Mouse (Mus musculus) cortical plate, adult 2 months (tissue): ENCODE results near the gene Tead2. TPM values are rescaled to one million over a fixed set of nuclear protein-coding genes. Genes with fewer than 3 reads are reported as not detected.

ENCODE experiments used
- H3K27ac ChIP-seq: fragments of 200-500 bp; 2 replicates; pipeline ENCODE4 v1.5.1; 2012; ENCODE audit warnings: low read length, control low read depth, inconsistent platforms; ENCODE audit not compliant: insufficient read depth
- H3K4me1 ChIP-seq: fragments of 200-500 bp; 2 replicates; pipeline ENCODE4 v1.6.1; 2011; ENCODE audit warnings: low read length; ENCODE audit not compliant: control insufficient read depth, insufficient read depth
- H3K4me3 ChIP-seq: fragments of 200-500 bp; 2 replicates; pipeline ENCODE4 v1.5.1; 2011; ENCODE audit warnings: mild to moderate bottlenecking, low read length, control low read depth; ENCODE audit not compliant: insufficient read depth
- CTCF ChIP-seq: fragments of 200-500 bp; IDR thresholded peaks from 2 replicates; pipeline ENCODE4 v1.5.1; 2011; ENCODE audit warnings: mild to moderate bottlenecking, control low read depth, low read length; ENCODE audit not compliant: insufficient read depth; ENCODE audit errors: extremely low read depth
- POLR2A ChIP-seq: fragments of 200-500 bp; IDR thresholded peaks from 2 replicates; pipeline ENCODE4 v1.6.1; 2011; ENCODE audit warnings: mild to moderate bottlenecking, low read length, control low read depth; ENCODE audit not compliant: insufficient read depth; ENCODE audit errors: extremely low read depth
- polyA plus RNA-seq: library from polyadenylated mRNA; depleted of rRNA; stranded (reverse); fragments of >200 nt; gene quantifications from 2 replicates; pipeline ENCODE4 v1.2.3, GENCODE M21; 2012

Gene Tead2
- polyA plus RNA-seq, 1 experiment, result 5.0 TPM

DNA sequence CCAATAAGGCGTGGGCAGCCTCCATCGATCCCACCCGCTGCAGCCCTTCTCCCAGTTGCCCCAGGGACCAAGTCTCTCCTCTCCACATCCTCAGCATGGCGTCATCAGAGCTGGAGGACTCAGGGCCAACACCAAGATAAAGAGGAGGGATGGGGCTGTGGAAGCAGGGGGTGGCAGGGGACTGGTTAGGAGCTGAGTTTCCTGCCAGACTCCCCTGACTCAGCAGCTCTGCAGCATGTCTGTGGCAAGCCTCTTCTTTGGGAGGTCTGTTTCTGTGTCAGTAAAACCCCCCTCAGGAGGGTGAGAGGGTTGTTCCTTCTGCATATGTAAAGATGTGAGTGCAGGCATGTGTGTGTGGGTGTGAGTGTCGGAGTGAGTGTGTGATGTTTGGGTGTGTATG lies 18.6 kb upstream of the Tead2 start:
- TF ChIP-seq POLR2A (no peak), CTCF (no peak)
- H3K4me1 ChIP-seq, result 0 out of 2 replicates have a peak, but pooled peaks cover 2% of the 10 kb centered on the region
- H3K27ac ChIP-seq, result peak overlapping the region; percentile 16; the same call in 1 of the 2 replicates
- no peak overlapping the region for H3K4me3 ChIP-seq

DNA sequence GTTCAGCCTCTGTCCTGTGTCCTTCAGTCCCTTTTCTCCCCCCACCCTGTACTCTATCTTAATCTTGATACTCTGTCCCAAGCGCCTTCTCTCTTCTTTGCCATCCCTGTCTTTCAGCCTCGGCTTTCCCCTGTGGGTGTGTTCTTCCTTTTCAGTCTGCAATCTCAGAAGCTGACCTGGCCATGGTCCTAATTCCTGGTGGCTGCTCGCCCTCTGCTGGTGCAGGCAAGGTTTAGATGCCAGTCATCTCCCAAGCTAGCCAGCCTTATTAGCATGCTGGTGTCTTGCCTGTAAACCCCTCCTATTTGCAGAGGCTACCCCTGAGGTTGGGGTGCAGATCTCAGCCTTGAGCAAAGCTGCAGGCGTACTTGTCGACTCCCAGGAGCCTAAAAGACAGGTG lies 17.1 kb upstream of the Tead2 start:
- no peak overlapping the region for H3K4me3 ChIP-seq
- 0 out of 2 replicates have a peak, but pooled peaks cover 2% of the 10 kb centered on the region for H3K4me1 ChIP-seq
- TF ChIP-seq POLR2A (no peak), CTCF (peak; percentile 92)
- peak overlapping the region; percentile 9; the same call in 1 of the 2 replicates for H3K27ac ChIP-seq

DNA sequence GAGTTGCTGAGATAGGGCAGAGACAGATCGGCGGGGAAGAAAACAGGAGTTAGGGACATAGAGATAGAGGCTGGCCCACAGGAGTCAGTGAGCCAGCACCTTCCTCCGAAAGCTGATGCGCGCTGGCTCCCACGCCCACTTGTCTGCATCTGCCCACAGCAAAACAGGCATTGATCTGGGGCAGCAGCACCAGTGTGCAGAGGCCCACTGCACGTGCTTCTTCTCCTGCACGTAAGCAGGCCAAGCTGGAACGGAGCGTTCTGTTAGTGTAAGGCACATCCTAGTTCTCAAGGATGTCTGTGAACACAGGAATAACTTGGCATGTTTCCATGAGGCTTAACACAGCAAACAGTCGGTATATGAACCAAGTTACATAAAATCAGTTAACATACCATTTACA lies 16.6 kb upstream of the Tead2 start:
- Histone ChIP-seq H3K4me1 (0 out of 2 replicates have a peak, but pooled peaks cover 2% of the 10 kb centered on the region), H3K27ac (peak overlapping the region; percentile 9; the same call in 1 of the 2 replicates), H3K4me3 (no peak overlapping the region)
- TF ChIP-seq POLR2A (no peak), CTCF (no peak)

DNA sequence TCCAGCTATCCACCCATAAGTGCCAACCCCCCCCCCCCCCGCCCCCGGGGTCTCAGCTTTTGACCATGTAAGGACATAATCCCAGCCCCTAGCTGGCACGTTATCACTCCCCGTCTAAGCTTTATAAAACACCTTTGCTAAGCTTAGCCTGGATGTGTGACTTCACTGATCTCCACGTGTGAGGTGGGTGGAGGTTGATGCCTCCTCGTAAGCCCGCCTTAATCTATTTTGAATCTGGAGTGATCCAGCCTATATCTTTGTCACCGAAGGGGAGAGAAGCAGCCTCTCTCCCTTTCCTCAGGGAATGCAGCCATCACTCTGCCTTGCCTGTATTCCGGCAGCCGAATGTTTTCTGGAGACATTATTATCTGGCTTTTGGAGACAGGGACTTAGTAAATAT lies 12.9 kb upstream of the Tead2 start:
- Histone ChIP-seq H3K4me1 (peaks cover 2% of the 10 kb centered on the region; the same call in 1 of the 2 replicates), H3K27ac (0 out of 2 replicates have a peak overlapping the region, but pooled peaks have one; percentile 63), H3K4me3 (no peak overlapping the region)
- no peak for TF ChIP-seq CTCF
- TF ChIP-seq POLR2A, result peak; percentile 63; the same call in 1 of the 2 replicates

DNA sequence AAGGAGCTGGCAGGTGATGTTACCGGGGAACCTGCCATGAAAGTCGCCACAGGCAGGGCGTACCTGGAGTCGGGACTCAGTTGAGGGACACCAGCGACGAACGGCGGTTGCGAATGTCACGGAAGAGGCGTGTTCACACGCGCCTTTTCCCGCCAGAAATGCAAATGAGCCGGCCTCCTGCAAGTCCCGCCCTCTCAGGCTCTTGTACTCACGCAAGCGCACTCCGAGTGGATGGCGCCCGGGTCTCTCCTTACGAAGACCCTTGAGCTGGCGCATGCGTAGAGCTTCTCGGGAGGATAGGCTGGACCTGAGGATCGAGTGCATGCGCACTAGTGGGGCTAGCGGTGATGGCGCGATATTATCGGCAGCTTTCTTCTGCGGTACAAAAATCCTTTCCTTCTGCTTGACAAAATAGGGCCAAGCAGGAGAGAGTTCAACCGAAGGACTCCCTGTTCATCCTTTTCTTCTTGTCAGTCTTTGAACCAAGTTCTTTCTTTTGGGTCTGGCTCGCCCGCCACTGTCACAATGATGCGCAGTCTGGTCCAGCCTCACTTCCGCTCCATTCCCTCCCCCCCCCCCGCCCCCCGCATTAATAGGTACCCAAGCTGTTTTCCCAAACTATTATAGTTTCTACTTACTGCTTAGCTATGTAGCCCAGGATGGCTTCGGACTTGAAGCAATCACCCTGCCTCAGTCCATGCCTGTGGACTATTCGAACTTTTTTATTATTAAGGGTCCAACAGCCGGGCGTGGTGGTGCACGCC lies 11.0 kb upstream of the Tead2 start, which contains the start of gene Ccdc155:
Gene Ccdc155, minus strand, starts transcription at position 513 of the 764 bp plus-strand sequence.
- Histone ChIP-seq H3K4me3 (peak within 1 kb of the TSS; percentile 36), H3K4me1 (peaks cover 2% of the 10 kb centered on the region; the same call in 1 of the 2 replicates), H3K27ac (no peak within 1 kb of the TSS)
- TF ChIP-seq POLR2A (peak; percentile 92), CTCF (no peak)

DNA sequence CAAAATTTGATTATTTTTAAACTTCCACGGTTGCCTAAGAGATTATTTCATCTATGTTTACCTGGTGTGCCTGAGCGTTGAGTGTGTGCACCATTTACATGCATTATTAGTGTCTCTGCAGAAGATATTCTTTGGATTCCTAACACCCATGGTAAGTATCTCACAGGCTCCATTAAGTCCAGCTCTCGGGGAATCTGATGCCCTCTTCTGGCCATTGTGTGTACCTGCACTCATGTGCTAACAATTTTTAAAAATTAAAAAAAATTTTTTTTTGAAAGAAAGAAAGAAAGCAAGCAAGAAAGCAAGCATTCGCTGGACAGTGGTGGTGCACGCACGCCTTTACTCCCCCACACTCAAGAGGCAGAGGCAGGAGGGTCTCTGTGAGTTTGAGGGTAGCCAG lies 7.3 kb upstream of the Tead2 start:
- Histone ChIP-seq H3K4me3 (no peak overlapping the region), H3K4me1 (peaks cover 2% of the 10 kb centered on the region; the same call in 1 of the 2 replicates), H3K27ac (no peak overlapping the region)
- TF ChIP-seq CTCF, result no peak
- TF ChIP-seq POLR2A, result no peak

DNA sequence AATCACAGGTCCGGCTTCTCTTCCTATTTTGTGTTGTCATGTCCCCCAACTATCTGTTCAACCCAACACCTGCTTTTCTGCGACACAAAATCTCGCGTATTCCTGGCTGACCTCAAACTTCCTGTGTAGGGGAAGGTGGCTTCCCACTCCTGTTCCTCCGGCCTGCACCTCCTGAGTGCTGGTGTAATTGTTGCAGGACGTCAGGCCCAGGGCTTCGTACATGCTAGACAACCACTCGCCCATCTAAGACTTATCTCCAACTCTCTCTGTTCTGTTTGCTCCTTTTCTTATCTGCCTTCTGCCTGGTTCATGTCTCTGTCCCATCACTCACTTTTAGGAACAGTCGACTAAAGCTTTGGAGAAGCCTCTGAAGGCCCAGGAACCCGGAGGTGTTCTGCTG lies 4.5 kb upstream of the Tead2 start:
- no peak overlapping the region for H3K27ac ChIP-seq
- H3K4me1 ChIP-seq, result no peaks in the 10 kb centered on the region
- TF ChIP-seq CTCF (no peak), POLR2A (no peak)
- H3K4me3 ChIP-seq, result peak overlapping the region; percentile 42

DNA sequence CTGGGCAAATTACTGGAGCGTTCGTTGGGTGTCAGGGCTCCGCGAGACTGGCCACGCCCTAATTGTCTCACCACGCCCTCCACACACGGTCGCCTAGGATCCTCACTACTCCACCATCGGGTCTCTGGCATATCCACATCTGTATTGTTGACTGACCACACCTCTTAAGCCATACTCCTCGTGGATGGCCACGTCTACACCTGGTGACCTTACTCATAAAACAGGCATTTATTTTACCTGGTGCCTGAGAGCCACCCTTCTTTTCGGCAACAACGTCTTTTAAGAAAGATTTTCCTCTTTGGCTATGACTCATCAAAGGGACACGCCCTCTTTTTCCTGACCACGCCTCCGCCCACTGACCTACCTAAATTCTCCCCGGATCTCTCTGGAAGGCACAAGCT lies 3.7 kb upstream of the Tead2 start, which contains the start of gene Dkkl1:
Gene Dkkl1, minus strand, starts transcription at position 297 of the 401 bp plus-strand sequence.
- Histone ChIP-seq H3K4me3 (peak within 1 kb of the TSS; percentile 42), H3K4me1 (no peaks in the 10 kb centered on the region), H3K27ac (no peak within 1 kb of the TSS)
- TF ChIP-seq CTCF, result no peak
- TF ChIP-seq POLR2A, result no peak

DNA sequence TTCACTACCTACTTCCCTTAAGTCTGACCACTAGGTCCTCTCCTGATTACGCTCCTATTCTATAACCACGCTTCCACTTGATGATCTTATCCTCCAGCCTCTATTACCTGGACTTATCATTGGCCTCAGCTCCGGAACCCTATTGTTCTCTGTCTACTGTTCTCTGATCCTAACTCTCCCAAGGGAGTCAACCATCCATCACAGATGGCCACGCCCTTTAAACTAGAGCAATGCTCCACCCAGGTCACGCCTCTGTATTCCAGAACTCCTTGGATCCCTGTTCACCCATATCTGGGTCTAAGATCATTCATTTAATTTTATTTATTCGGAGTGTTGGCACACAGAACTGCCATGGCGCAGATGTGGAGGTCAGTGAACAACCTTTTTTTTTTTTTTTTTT lies 3.2 kb upstream of the Tead2 start:
- no peak overlapping the region for H3K27ac ChIP-seq
- no peaks in the 10 kb centered on the region for H3K4me1 ChIP-seq
- TF ChIP-seq CTCF, result no peak
- no peak for TF ChIP-seq POLR2A
- H3K4me3 ChIP-seq, result no peak overlapping the region

DNA sequence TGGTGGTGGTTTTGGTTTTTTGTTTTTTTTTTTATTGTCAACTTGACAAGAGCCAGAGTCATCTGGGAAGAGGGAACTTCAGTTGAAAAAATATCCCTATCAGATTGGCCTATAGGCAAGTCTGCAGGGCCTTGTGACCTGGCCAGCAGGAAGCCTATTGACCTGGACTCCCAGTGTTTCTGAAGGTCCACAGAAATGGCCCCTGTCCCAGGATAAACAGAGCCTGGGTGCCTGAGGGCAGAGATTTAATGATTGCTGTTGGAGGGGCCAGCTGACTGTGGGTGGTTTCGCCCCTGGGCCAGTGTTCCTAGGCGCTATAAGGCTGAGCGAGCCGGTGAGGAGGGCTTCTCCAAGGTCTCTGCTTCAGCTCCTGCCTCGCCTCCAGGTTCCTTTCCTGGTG lies 1.8 kb upstream of the Tead2 start:
- H3K4me1 ChIP-seq, result no peaks in the 10 kb centered on the region

More for the DNA sequence above, 1.8 kb upstream of the Tead2 start:
- Histone ChIP-seq H3K27ac (no peak overlapping the region), H3K4me3 (no peak overlapping the region)
- no peak for TF ChIP-seq POLR2A
- TF ChIP-seq CTCF, result no peak
